Mouse (Mus musculus): Measurements from ENCODE around the gene Sik3.

DNA sequence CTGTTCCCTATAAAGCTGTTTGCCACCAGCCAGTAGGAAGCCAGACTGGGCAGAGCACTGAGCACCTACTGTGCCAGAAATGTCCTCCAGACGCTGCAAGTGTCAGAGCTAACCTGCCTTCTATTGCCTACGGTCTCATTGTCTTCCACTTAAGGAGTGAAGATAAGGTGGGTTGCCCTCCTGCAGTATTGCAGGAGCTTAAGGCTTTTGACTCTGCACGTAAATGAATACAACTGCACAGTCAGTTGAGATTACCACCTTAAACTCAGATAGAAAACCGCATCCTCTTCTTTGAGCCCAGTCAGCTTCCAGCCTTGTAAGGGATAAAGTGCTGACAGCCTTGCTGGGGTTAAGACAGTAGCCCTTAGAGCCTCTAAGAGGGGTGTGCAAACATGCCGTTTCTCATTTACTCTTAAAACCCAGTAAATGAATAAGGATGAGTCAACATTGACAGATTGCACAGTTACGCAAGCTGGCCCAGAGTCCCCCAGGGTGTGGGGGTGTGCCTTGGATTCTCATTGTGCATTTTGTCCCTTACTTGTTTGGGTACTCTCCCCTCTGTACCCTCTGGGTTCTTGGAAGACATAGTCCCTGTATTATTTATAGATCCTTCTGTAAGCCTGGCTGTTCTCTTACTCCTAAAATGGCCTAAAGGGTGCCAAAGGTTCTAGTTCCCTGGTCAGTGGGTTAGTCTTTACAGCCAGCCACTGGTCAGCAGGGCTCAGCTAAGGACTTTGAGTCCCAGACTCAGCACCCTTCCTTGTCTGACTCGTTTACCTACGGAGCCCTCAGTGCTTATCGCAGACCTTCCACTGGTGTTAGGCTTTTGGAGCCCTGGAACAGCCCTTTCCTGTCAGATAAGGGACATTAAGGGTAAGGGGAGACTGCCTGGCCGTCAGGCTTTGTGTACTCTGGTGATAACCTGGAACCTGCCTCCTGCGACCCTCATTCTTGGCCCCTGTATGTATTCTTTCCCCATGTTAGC is 203.0 kb downstream of the Sik3 start:
- TF ChIP-seq CTCF (IDR thresholded peaks at IDR 0.05; ENCODE audit: control insufficient read depth, insufficient read depth, insufficient replicate concordance, low read depth, low read length) (no peak), POLR2A (IDR thresholded peaks at IDR 0.05; ENCODE audit: control insufficient read depth, low read depth, low read length) (no peak)
